Mouse (Mus musculus) brain, embryonic 14.5 days (tissue): ENCODE results near the gene Rad54l.

Source experiments
- CTCF ChIP-seq: fragments of 200-500 bp; IDR thresholded peaks from 2 replicates; pipeline ENCODE4 v1.5.1; 2012; ENCODE audit warnings: inconsistent platforms, mild to moderate bottlenecking, moderate library complexity, borderline replicate concordance; ENCODE audit not compliant: insufficient read depth, insufficient read length; ENCODE audit errors: extremely low read depth
- POLR2A ChIP-seq: fragments of 200-500 bp; IDR thresholded peaks from 2 replicates; pipeline ENCODE4 v1.6.1; 2012; ENCODE audit warnings: mild to moderate bottlenecking, inconsistent platforms, borderline replicate concordance; ENCODE audit not compliant: poor library complexity, insufficient read depth, insufficient read length, severe bottlenecking; ENCODE audit errors: extremely low read depth

DNA sequence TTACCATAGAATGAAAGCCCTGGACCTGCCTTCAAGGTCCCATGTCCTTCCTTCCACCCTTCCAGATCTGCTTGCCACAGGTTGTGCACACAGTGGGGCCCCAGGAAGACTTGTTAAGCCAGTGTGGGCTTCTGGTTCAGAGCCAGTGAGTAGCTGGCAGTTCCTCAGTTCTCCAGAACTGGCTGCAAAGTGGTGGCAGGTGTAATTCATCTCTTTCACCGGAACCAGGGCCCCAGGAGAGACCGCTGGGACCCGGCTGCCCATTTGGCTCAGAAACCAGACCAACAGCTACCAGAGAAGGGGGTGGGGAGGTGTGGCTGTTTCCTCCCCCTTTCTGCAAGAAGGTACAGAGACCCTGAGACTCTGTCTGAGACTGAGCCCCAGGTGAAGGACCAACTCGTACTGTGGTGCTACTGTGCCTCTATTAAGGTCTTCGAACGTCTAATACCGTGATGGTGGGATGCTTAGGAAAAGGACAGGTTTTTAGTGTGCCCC lies 19.9 kb upstream of the Rad54l start:
- TF ChIP-seq POLR2A (no peak), CTCF (no peak)
